Mouse (Mus musculus) CH12.LX (cell line): ENCODE results near the gene Prmt1.

Experiments
- EP300 ChIP-seq: IDR thresholded peaks from 2 replicates; pipeline ENCODE4 v1.6.1; 2011; ENCODE audit warnings: low read length, improper control_type of control experiment
- KAT2A ChIP-seq: IDR thresholded peaks from 2 replicates; pipeline ENCODE4 v1.6.1; 2012; ENCODE audit warnings: low read length, improper control_type of control experiment, inconsistent platforms; ENCODE audit not compliant: insufficient replicate concordance
- SIN3A ChIP-seq: IDR thresholded peaks from 2 replicates; pipeline ENCODE4 v1.6.1; 2012; ENCODE audit warnings: low read length, improper control_type of control experiment, inconsistent platforms

DNA sequence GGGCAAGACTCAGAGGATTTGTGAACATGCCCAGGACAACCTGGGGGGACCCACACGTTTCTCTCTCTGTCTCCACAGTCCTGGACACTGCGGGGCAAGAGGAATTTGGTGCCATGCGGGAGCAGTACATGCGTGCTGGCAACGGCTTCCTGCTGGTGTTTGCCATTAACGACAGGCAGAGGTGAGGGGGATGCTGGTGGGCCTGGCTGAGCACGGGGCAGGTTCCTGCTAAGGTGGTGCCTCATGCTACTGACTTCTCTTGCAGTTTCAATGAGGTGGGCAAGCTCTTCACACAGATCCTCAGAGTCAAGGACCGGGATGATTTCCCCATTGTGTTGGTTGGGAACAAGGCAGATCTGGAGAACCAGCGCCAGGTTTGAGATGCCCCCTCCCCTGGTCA is 33.9 kb upstream of the Prmt1 start:
- TF ChIP-seq KAT2A (no peak), SIN3A (no peak), EP300 (no peak)
